Mouse (Mus musculus): Measurements from ENCODE around the gene Vwa2.

Gene Vwa2

GRCm38 (mm10) chr19:56947971-56948610, 74.0 kb downstream of the Vwa2 start:
- DNase-seq (ENCODE audit: low spot score in 2 of 2) = no peak

GRCm38 (mm10) chr19:56949868-56950267, 75.8 kb downstream of the Vwa2 start:
- no peak for DNase-seq (ENCODE audit: low spot score in 2 of 2)

- DNase-seq (ENCODE audit: low spot score in 2 of 2) = no peak
These were observed 76.8 kb downstream of the Vwa2 start for GRCm38 (mm10) chr19:56950818-56951217.

- DNase-seq (ENCODE audit: low spot score in 2 of 2) = no peak
These were observed 79.8 kb downstream of the Vwa2 start for GRCm38 (mm10) chr19:56953856-56954255.

- DNase-seq (ENCODE audit: low spot score in 2 of 2) = no peak
These were observed 80.8 kb downstream of the Vwa2 start for GRCm38 (mm10) chr19:56954857-56955256.

GRCm38 (mm10) chr19:56955568-56956513, 81.8 kb downstream of the Vwa2 start:
- DNase-seq (ENCODE audit: low spot score in 2 of 2) = no peak

- DNase-seq (ENCODE audit: low spot score in 2 of 2) = no peak
These were observed 84.0 kb downstream of the Vwa2 start for GRCm38 (mm10) chr19:56958011-56958410.

GRCm38 (mm10) chr19:56958582-56959021, 84.6 kb downstream of the Vwa2 start:
- no peak for DNase-seq (ENCODE audit: low spot score in 2 of 2)

- DNase-seq (ENCODE audit: low spot score in 2 of 2) = no peak
These were observed 85.0 kb downstream of the Vwa2 start for GRCm38 (mm10) chr19:56959057-56959456.

- DNase-seq (ENCODE audit: low spot score in 2 of 2) = no peak
These were observed 85.6 kb downstream of the Vwa2 start for GRCm38 (mm10) chr19:56959601-56960000.

Data from frontal cortex, postnatal 25 days (tissue).